Mouse (Mus musculus) gastrocnemius, adult 18-20 months (tissue): Measurements from ENCODE around the gene Usp17ld. TPM values are rescaled to one million over a fixed set of nuclear protein-coding genes. Genes with fewer than 3 reads are reported as not detected.
"Not testable (repeated sequence)": the region's sequence is repeated elsewhere in the genome, so short reads cannot be mapped to it uniquely, and the experiment has no call there.

Experiments used
- DNase-seq: peaks from one replicate; pipeline ENCODE4 v3.0.0; 2021; ENCODE audit warnings: low spot score
- long read RNA-seq, 2 experiments: library from polyadenylated mRNA; stranded (forward); transcript quantifications; one replicate each; pipeline ENCODE4 v2.0.0; 2021
- microRNA-seq: library from miRNA; unstranded; fragments of <30 nt; microRNA quantifications from one replicate; pipeline ENCODE4 v1.2.0, GENCODE M21; 2021
- total RNA-seq, 2 experiments: library from RNA; stranded (reverse); gene quantifications; 2 replicates each; pipeline ENCODE4 v1.2.3; 2021

The Usp17ld gene
- total RNA-seq, result not detected
- long read RNA-seq, experiment 1, result 0 reads
- long read RNA-seq, experiment 2, result 0 reads

DNA sequence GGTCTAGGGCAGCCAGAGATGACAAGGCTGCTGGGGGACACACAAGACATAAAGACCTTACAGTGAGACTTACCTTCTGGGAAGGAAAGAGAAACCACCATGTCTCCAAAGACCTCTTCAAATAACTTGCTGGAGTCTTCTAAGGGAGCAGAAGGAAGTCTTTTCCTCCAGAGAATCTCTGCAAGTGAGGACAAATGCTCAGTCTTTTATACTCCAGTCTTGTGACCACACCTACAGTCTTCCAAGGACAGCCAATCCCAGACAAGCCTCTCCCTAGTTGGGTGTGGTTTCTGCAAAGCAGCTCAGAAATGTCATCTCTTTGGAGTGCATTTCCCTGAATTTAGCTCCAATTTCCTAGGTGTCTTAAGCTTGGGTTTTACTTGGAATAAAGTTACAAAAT lies at the start of gene Usp17ld:
Gene Usp17ld (minus strand): TSS at position 101 of the 400 bp plus-strand sequence.
- DNase-seq, result not testable (repeated sequence)

DNA sequence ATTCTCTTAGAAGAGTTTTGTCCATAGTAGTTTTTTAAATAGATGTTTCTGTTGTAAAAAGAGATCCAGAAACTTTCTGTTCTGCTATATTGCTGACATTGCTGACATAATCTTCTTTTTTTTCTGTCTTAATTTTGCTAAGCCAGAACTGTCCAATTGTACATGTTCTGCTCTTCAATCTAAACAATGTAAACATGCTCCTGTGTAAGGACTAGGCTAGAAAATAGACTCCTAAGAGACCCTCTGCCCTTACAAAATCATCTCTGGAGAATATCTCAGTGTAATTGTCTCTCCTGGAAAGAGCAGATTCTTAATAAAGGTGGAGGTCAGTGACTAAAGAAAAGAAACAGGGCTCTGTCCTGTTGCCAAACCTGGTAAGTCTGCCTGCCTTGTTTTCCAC lies 35.6 kb downstream of the Usp17ld start, which contains the start of gene Olfr594:
Gene Olfr594 (plus strand): TSS at position 301 of the 400 bp plus-strand sequence.
- DNase-seq, result no peak

DNA sequence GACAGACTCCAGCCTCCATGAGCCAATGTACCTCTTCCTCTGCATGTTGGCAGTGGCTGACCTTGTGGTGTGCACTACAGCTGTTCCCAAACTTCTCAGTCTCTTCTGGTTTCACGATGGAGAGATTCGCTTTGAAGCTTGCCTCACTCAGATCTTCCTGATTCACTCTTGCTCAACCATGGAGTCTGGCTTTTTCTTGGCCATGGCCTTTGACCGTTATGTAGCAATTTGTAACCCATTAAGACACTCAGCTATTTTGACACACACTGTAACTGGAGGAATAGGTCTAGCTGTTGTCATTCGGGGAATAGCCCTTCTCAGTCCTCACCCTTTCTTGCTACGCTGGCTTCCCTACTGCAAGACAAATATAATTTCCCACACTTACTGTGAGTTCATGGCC lies 40.3 kb downstream of the Usp17ld start:
- not testable (repeated sequence) for DNase-seq

DNA sequence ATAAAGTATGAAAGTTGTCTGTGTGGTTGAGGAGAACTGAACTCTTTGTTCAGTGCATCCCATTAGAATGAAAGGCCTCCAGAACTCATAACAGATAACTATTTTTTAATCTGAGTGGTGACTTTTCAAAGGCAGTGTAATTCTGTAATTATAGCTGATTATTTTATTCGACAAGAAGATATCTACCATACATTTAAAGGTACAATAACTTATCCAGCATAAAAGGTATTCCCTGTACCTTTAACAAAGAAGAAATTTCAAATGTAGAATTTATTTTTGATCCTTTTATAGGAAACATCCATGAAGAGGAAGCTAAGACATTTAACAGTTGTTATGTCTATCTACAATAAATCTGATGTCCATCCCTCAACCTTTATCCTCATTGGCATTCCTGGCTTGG lies 40.7 kb downstream of the Usp17ld start, which contains the start of gene Olfr593:
Gene Olfr593 (plus strand): TSS at position 301 of the 400 bp plus-strand sequence.
- no peak for DNase-seq

Small RNA genes lying within 50 kb of the gene (microRNA-seq; reads per million reads assigned to microRNA genes)
- gene Gm23550 (not detected), gene Gm25171 (not detected)

Other genes with a start within 250 kb of the Usp17ld start
- gene Olfr582, start 214.5 kb downstream of the Usp17ld start, total RNA-seq, result not detected
- not detected for gene Olfr583, start 201.2 kb downstream of the Usp17ld start, total RNA-seq
- not detected for gene Olfr584, start 170.6 kb downstream of the Usp17ld start, total RNA-seq
- gene Olfr585, start 154.8 kb downstream of the Usp17ld start, total RNA-seq, result not detected
- gene Olfr586, start 126.9 kb downstream of the Usp17ld start, total RNA-seq, result not detected
- not detected for gene Olfr588-ps1, start 111.6 kb downstream of the Usp17ld start, total RNA-seq
- not detected for gene Olfr589, start 96.1 kb downstream of the Usp17ld start, total RNA-seq
- not detected for gene Olfr591, start 74.2 kb downstream of the Usp17ld start, total RNA-seq
- gene Olfr592, start 67.7 kb downstream of the Usp17ld start, total RNA-seq, result not detected
- not detected for gene Olfr593, start 40.6 kb downstream of the Usp17ld start, total RNA-seq
- not detected for gene Olfr594, start 35.5 kb downstream of the Usp17ld start, total RNA-seq
- not detected for gene Olfr596, start 53.1 kb upstream of the Usp17ld start, total RNA-seq
- not detected for gene Olfr597, start 63.8 kb upstream of the Usp17ld start, total RNA-seq
- not detected for gene Olfr598, start 71.1 kb upstream of the Usp17ld start, total RNA-seq
- not detected for gene Olfr599, start 83.4 kb upstream of the Usp17ld start, total RNA-seq
- gene Olfr600, start 97.2 kb upstream of the Usp17ld start, total RNA-seq, result not detected
- not detected for gene Olfr601, start 110.2 kb upstream of the Usp17ld start, total RNA-seq
- gene Olfr603, start 133.7 kb upstream of the Usp17ld start, total RNA-seq, result not detected
- not detected for gene Usp17lc, start 162.6 kb upstream of the Usp17ld start, total RNA-seq
- not detected for gene Olfr605, start 192.9 kb upstream of the Usp17ld start, total RNA-seq
- not detected for gene Olfr606, start 196.5 kb upstream of the Usp17ld start, total RNA-seq
- not detected for gene Olfr607, start 211.6 kb upstream of the Usp17ld start, total RNA-seq
- gene Olfr608, start 217.4 kb upstream of the Usp17ld start, total RNA-seq, result not detected
- not detected for gene Olfr609, start 245.6 kb upstream of the Usp17ld start, total RNA-seq